Mouse (Mus musculus): ENCODE measurements around the gene Usp5. TPM values are rescaled to one million over a fixed set of nuclear protein-coding genes. Genes with fewer than 3 reads are reported as not detected.

The Usp5 gene
- polyA plus RNA-seq (2012; rRNA removed) = 37.4 and 41.2 TPM in 2 replicates

- TF ChIP-seq CTCF (IDR thresholded peaks at IDR 0.05; ENCODE audit: control insufficient read depth, insufficient read depth, insufficient replicate concordance, low read depth, low read length) (no peak), POLR2A (IDR thresholded peaks at IDR 0.05; ENCODE audit: control insufficient read depth, low read depth, low read length) (peak; percentile 98)
- H3K27ac ChIP-seq (ENCODE audit: control insufficient read depth, insufficient read depth, low read depth, low read length) = peak within 1 kb of the TSS; percentile 98
- peaks cover 5% of the 10 kb centered on the region for H3K36me3 ChIP-seq (ENCODE audit: control insufficient read depth, insufficient read depth, low read length)
Measured at GRCm38 (mm10) chr6:124828868-124829798, at the start of gene Usp5, which contains the start of gene Cdca3. Usp5 (minus strand) TSS chr6:124829484. Cdca3 (plus strand) TSS chr6:124829547.

GRCm38 (mm10) chr6:124874348-124874747 lies 45.1 kb upstream of the Usp5 start:
- no peak for TF ChIP-seq CTCF (IDR thresholded peaks at IDR 0.05; ENCODE audit: control insufficient read depth, insufficient read depth, insufficient replicate concordance, low read depth, low read length)
- TF ChIP-seq POLR2A (IDR thresholded peaks at IDR 0.05; ENCODE audit: control insufficient read depth, low read depth, low read length) = no peak
- no peak overlapping the region for H3K27ac ChIP-seq (ENCODE audit: control insufficient read depth, insufficient read depth, low read depth, low read length)
- no peak overlapping the region for H3K4me3 ChIP-seq (ENCODE audit: control insufficient read depth, low read depth, low read length)
- no peaks in the 10 kb centered on the region for H3K4me1 ChIP-seq (ENCODE audit: control insufficient read depth, insufficient read depth, low read length)
- no peaks in the 10 kb centered on the region for H3K27me3 ChIP-seq (ENCODE audit: control insufficient read depth, insufficient read depth, low read length)
- H3K36me3 ChIP-seq (ENCODE audit: control insufficient read depth, insufficient read depth, low read length) = no peaks in the 10 kb centered on the region

More at GRCm38 (mm10) chr6:124828868-124829798, at the start of gene Usp5, which contains the start of gene Cdca3:
- H3K4me1 ChIP-seq (ENCODE audit: control insufficient read depth, insufficient read depth, low read length) = peaks cover 10% of the 10 kb centered on the region
- no peaks in the 10 kb centered on the region for H3K27me3 ChIP-seq (ENCODE audit: control insufficient read depth, insufficient read depth, low read length)
- peak within 1 kb of the TSS; percentile 99 for H3K4me3 ChIP-seq (ENCODE audit: control insufficient read depth, low read depth, low read length)

GRCm38 (mm10) chr6:124866560-124866959 lies 37.3 kb upstream of the Usp5 start:
- Histone ChIP-seq H3K4me3 (ENCODE audit: control insufficient read depth, low read depth, low read length) (no peak overlapping the region), H3K27ac (ENCODE audit: control insufficient read depth, insufficient read depth, low read depth, low read length) (no peak overlapping the region), H3K36me3 (ENCODE audit: control insufficient read depth, insufficient read depth, low read length) (no peaks in the 10 kb centered on the region), H3K27me3 (ENCODE audit: control insufficient read depth, insufficient read depth, low read length) (no peaks in the 10 kb centered on the region), H3K4me1 (ENCODE audit: control insufficient read depth, insufficient read depth, low read length) (peaks cover 4% of the 10 kb centered on the region; the same call in 1 of the 2 replicates)
- no peak for TF ChIP-seq POLR2A (IDR thresholded peaks at IDR 0.05; ENCODE audit: control insufficient read depth, low read depth, low read length)
- TF ChIP-seq CTCF (IDR thresholded peaks at IDR 0.05; ENCODE audit: control insufficient read depth, insufficient read depth, insufficient replicate concordance, low read depth, low read length) = no peak

GRCm38 (mm10) chr6:124865766-124866362 lies 36.6 kb upstream of the Usp5 start:
- TF ChIP-seq POLR2A (IDR thresholded peaks at IDR 0.05; ENCODE audit: control insufficient read depth, low read depth, low read length) (no peak), CTCF (IDR thresholded peaks at IDR 0.05; ENCODE audit: control insufficient read depth, insufficient read depth, insufficient replicate concordance, low read depth, low read length) (no peak)
- Histone ChIP-seq H3K4me1 (ENCODE audit: control insufficient read depth, insufficient read depth, low read length) (peaks cover 4% of the 10 kb centered on the region; the same call in 1 of the 2 replicates), H3K4me3 (ENCODE audit: control insufficient read depth, low read depth, low read length) (no peak overlapping the region), H3K27me3 (ENCODE audit: control insufficient read depth, insufficient read depth, low read length) (no peaks in the 10 kb centered on the region), H3K36me3 (ENCODE audit: control insufficient read depth, insufficient read depth, low read length) (no peaks in the 10 kb centered on the region), H3K27ac (ENCODE audit: control insufficient read depth, insufficient read depth, low read depth, low read length) (no peak overlapping the region)

GRCm38 (mm10) chr6:124863658-124864298 lies 34.5 kb upstream of the Usp5 start, which contains the start of gene Gpr162:
Gpr162 (minus strand) TSS chr6:124863983.
- Histone ChIP-seq H3K4me1 (ENCODE audit: control insufficient read depth, insufficient read depth, low read length) (peaks cover 4% of the 10 kb centered on the region; the same call in 1 of the 2 replicates), H3K27me3 (ENCODE audit: control insufficient read depth, insufficient read depth, low read length) (no peaks in the 10 kb centered on the region), H3K27ac (ENCODE audit: control insufficient read depth, insufficient read depth, low read depth, low read length) (no peak within 1 kb of the TSS), H3K4me3 (ENCODE audit: control insufficient read depth, low read depth, low read length) (peak within 1 kb of the TSS; percentile 48), H3K36me3 (ENCODE audit: control insufficient read depth, insufficient read depth, low read length) (no peaks in the 10 kb centered on the region)
- TF ChIP-seq CTCF (IDR thresholded peaks at IDR 0.05; ENCODE audit: control insufficient read depth, insufficient read depth, insufficient replicate concordance, low read depth, low read length) = no peak
- no peak for TF ChIP-seq POLR2A (IDR thresholded peaks at IDR 0.05; ENCODE audit: control insufficient read depth, low read depth, low read length)

GRCm38 (mm10) chr6:124863125-124863657 lies 33.9 kb upstream of the Usp5 start:
- Histone ChIP-seq H3K4me3 (ENCODE audit: control insufficient read depth, low read depth, low read length) (peak overlapping the region; percentile 48), H3K27ac (ENCODE audit: control insufficient read depth, insufficient read depth, low read depth, low read length) (no peak overlapping the region), H3K4me1 (ENCODE audit: control insufficient read depth, insufficient read depth, low read length) (peaks cover 4% of the 10 kb centered on the region), H3K27me3 (ENCODE audit: control insufficient read depth, insufficient read depth, low read length) (no peaks in the 10 kb centered on the region), H3K36me3 (ENCODE audit: control insufficient read depth, insufficient read depth, low read length) (no peaks in the 10 kb centered on the region)
- TF ChIP-seq CTCF (IDR thresholded peaks at IDR 0.05; ENCODE audit: control insufficient read depth, insufficient read depth, insufficient replicate concordance, low read depth, low read length) (no peak), POLR2A (IDR thresholded peaks at IDR 0.05; ENCODE audit: control insufficient read depth, low read depth, low read length) (no peak)
